Mouse (Mus musculus): ENCODE results near the gene H2-T24.

The H2-T24 gene

DNA sequence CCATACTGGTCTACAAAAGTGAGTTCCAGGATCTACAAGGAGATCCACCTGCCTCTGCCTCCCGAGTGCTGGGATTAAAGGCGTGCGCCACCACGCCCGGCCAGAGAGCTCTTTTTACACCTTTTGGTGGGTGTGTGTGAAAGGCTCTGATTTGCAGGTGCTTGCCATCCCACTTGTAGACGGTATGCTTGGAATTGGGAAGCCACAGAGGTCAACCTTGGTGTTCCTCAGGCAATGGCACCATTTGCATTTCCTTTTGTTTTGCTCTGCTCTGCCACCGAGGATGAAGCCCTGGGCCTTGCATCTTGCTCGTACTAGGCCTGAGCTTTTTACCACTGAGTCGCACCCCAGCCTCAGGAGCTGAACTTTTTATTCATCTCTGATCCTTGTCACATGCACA is 38.6 kb downstream of the H2-T24 start:
- no peak for DNase-seq (ENCODE audit: low spot score)

DNA sequence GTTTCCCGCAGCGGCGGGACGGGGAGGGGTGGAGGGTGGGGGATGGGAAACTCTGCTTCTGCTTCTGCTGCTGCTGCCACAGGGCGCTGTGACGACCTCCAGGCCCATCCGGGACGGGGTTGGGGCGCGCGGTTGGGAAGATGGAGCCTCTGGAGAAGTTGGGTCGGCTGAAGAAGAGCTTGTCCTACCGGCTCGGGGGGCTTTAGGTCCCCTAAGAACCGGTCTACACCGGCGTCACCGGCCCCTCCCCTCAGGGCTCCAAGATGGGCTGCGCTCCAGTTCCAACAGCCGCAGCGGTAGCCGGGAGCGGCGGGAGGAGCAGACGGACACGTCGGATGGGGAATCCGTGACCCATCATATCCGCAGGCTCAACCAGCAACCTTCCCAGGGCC is 40.0 kb downstream of the H2-T24 start:
- DNase-seq (ENCODE audit: low spot score), result no peak

DNA sequence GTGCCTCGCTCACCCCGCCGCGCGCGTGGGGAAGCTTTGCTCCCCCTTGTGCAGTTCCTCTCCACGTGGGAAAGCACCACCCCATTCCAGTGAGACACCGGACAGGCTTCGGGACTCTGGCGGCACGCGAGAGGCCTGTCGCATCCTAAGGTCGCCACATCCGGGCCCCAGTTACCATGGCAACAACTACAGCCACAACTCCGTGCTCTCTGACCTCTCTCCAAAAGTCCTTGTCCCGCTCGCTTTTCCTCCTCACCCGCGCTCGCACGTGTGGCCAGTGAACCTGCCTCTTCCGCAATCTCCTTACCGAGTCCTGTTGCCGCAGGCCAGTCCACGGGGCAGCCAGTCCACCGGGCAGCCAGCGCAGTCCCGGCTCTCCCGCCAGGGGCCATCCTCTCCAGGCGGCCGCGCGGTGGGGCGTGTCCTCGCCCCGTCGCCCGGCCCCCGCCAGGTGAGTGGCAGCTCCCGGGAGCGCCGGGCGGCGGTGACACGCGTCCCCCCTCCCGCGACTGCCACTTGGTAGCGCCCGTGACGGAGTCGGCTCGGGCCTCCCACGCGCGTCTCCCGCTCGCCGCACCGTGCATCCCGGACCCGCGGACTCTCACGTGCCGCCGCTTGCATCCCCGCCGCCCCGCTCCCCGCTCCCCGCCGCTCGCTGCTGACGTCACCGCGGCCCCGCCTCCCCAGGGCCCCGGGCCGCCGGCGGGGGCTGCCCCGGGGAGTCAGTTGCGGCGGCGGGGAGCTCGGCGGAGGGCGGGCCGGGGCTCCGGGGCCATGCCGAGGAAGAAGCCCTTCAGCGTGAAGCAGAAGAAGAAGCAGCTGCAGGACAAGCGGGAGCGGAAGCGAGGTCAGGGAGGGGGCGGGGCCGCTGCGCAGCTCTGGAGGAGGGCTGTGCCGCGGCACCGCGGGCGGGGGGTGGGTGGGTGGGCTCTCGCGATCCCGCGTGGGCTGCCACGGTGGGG is 40.7 kb downstream of the H2-T24 start, which contains the start of the genes Gnl1 and Prr3:
TSS of gene Gnl1 (plus strand) at position 451 of the 962 bp plus-strand sequence.
TSS of gene Prr3 (minus strand) at position 836 of the 962 bp plus-strand sequence.
- peak; percentile 93 for DNase-seq (ENCODE audit: low spot score)

DNA sequence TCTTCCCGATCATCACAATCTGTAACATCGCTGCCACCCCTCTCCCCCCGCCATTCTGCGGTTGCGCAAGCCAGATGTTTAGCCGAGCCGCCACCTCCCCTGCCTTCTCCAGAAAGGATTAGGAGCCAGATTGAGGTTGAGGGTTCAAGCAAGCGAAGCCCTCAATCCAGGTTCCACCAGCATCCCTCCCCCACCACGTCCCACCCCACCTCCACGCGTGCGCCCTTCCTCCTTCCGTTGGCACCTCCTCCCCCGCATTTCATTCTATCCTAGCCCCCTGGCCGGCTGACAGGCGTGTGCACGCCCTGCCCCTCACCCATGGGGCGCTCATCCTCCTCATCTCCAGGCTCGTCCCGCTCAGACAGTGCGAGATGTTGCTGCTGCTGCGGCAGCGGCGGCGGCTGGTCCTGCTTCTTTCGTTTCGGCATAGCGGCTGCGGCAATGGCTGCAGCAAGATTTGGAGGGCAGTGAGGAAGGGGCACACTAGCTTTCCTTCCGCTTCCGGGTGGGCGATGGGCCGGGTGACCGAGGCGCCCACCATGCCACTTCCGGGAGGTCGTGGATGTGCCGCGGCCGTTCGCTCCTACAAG is 41.5 kb downstream of the H2-T24 start:
- peak; percentile 88 for DNase-seq (ENCODE audit: low spot score)

DNA sequence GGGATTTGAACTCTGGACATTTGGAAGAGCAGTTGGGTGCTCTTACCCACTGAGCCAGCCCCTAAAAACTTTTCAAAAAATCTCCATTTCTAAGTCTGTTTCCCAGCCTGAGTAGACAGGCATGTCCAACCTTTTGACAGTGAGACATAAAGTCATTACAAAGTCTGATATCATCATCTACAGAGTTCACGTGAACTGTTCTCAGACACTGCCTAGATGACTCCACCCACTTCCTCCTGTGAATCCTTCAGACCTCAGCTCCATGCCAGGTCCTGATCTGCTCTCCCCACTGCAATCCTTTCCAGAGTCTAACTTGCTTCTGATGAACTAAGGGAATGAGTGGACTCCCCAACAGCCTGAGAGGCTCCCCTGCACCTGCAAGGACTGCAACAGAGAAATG is 48.2 kb downstream of the H2-T24 start:
- peak; percentile 43 for DNase-seq (ENCODE audit: low spot score)

DNA sequence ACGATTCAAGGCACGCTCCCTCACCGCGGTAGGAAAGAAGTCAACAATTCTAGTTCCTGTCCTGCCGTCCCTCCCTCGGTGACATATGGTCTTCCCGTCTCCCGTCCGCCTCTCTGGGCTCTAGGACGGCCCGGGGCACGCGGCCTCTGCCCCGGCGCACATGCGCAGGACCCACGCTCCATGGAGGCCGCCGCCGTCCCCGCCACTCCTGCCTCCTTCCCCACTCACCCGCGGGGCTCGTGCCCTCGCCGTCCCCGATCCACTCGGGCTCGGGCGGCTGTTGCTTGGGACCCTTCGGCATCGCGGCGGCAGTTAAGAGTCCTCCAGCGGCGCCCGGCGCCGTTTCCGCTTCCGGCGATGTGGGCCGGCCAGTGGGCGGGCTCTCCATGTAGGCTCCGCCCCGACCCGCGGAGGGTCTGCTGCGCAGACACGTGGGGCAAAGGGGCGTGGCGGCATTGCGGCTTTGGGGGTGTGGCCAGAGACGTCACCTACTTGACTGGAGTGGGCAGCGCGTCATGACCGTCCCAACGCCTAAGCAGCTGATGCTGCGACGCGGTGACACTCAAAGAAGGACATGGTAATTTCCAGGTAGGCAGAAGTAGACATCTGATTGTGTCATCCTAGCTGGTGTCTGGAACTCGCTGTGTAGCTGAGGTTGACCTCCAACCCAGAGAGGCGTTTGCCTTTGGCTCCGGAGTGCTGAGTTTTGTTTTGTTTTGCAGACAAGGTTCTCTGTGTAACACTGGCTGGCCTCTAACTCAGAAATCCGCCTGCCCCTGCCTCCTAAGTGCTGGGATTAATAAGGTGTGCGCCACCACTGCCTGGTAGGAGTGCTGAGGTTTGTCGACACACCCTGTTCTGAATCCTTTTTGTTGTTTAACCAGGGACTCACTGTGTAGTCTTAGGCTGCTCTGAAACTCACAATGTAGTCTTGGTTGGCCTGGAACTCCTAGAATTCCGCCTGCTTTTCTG is 50.7 kb downstream of the H2-T24 start, which contains the start of gene Abcf1:
TSS of gene Abcf1 (minus strand) at position 344 of the 972 bp plus-strand sequence.
- peak; percentile 99 for DNase-seq (ENCODE audit: low spot score)

DNA sequence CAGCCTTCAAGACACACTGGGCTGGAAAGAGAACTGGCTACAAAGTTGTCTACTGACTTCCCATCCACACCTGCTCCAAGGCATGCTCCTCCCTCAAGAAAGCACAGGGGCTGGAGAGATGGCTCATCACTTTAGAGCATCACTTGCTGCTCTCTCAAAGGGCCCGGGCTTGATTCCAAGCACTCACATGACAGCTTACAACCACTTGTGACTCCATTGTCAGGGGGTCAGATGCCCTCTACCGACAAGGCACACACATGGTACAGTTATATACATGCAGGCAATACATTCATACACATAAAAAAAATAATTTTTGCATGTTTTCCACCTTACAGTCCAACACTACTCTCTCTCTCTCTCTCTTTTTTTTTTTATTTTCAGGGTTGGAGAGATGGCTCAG is 52.7 kb downstream of the H2-T24 start:
- no peak for DNase-seq (ENCODE audit: low spot score)

DNA sequence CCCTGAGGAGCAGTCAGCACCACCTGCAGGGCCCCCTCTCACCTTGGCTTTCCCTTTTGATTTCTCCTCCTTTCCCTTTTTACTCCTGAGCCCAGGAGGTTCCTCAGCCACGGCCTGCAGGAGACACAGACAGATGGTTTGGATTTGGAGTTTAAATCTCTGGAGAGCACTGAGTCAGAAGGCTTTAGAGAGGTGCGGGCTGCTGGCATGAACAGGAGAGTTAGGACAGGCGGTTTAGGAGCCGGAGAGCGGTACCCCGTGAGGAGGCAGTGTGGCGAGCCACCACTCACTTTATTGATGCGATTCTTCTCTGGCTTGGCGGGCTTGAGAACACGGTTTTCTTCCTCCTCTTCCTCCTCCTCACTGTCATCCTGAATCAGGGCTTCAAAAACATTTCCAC is 57.1 kb downstream of the H2-T24 start:
- no peak for DNase-seq (ENCODE audit: low spot score)

DNA sequence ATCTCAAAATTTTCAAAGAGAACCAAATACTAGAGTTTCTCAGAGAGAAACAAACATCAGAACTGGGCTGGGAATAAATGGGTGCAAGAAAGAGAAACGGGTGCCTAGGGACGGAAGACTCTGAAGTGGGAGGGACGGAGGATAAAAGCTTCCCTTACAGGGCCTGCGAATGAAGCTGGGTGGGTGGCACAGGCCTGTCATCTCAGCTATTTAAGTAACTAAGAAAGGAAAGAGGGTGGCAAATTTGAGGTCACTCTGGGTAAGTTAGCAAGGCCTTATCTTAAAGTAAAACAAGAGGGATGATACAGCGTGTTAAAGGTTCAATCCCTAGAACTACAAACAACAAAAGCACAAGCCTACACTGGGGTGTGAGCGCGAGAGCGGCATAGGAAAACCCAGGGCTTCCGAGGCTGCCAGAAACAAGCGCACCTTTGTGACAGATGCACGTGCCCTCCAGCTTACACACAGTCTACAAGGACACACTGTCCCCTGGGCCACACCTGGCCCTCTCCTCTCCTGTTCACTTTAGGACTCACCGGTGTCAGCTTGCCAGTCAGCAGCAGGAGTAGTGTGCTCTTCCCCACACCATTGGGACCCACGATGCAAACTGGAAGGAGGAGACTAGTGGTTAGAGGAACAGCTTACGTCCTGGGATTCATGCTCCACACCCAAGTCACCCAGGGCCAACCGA is 61.7 kb downstream of the H2-T24 start:
- DNase-seq (ENCODE audit: low spot score), result no peak

Data from MN1 (cell line).